Mouse (Mus musculus): ENCODE results near the gene Rabgap1l.
A peak's percentile ranks its signal among the peaks of the same experiment; 100 is the strongest.

DNA sequence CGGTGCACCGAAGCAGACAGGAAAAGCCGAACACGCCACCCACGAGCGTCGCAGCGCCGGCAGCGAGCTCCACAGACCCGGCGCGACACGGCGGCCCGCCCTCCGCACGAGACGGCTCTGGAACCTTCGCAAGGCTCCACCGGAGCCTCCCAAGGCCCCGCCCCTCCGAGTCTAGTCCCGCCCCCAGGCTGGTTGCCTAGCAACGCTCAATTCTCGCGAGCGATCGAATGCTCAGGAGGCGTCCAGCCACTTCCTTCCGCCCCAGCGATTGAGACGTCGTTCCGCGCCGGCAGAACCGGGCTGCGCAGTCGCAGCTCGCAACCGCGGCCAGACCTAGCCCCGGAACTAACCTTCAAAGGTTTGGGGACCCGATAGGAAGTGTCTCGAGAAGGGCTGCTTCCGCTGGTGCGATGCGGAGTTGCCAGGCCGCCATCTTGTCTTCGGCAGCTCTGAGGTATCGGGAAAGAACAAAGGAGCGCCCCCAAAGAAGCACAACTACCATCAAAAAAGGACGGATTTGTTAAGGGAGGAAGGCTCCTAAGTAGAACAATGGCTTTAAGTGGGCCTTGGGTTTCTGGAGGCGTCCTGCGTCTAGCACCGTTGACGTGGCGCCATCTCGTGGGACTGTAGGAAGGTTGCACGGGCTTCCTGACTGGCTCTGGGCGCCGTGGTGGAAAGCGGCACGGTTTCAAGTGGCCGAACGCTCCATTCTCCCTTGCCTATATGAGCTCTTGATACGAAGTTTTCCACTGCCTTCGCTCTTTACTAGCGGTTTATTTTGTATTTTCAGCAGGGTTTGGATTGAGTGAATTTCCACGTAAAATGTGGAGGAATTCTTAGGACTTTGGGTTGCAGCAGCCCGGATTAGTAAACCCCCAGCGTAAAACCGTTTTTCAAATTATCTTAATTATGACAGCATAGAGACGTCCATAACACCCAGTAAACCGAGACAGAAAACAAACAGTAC, 580.0 kb downstream of the Rabgap1l start, which contains the start of gene Cacybp:
- TF ChIP-seq CTCF (IDR thresholded peaks at IDR 0.05; ENCODE audit: low read depth, low read length) (peak; percentile 34; the same call in 1 of the 2 replicates), GATA1 (IDR thresholded peaks at IDR 0.05; ENCODE audit: borderline replicate concordance, low read length) (no peak), GATA2 (IDR thresholded peaks at IDR 0.05; ENCODE audit: borderline replicate concordance, low read depth, low read length) (no peak), POLR2AphosphoS5 (IDR thresholded peaks at IDR 0.05; ENCODE audit: insufficient replicate concordance, low read depth, low read length) (no peak)

All from G1E (cell line).